Mouse (Mus musculus) intestine, embryonic 16.5 days (tissue): Measurements from ENCODE around the gene Krt6a. TPM values are rescaled to one million over a fixed set of nuclear protein-coding genes. Genes with fewer than 3 reads are reported as not detected.

Source experiments
- ATAC-seq: fragments of 200-750 bp; cut with Nextera tagmentation; 2 replicates; pipeline ENCODE4 v1.8.0; 2017; ENCODE audit warnings: moderate TSS enrichment, moderate library complexity
- H3K27ac ChIP-seq: fragments of 300-500 bp; sonication (generic); 2 replicates; pipeline ENCODE4 v1.5.1; 2014; ENCODE audit warnings: mild to moderate bottlenecking, low read length
- H3K27me3 ChIP-seq: fragments of 300-500 bp; sonication (generic); replicated peaks from 2 replicates; pipeline ENCODE4 v1.6.1; 2014; ENCODE audit warnings: low read length, control low read depth, mixed read lengths; ENCODE audit not compliant: control insufficient read depth, insufficient read depth
- H3K36me3 ChIP-seq: fragments of 300-500 bp; sonication (generic); 2 replicates; pipeline ENCODE4 v1.6.1; 2014; ENCODE audit warnings: low read length, control low read depth; ENCODE audit not compliant: control insufficient read depth, insufficient read depth
- H3K4me1 ChIP-seq: fragments of 300-500 bp; sonication (generic); 2 replicates; pipeline ENCODE4 v1.6.1; 2014; ENCODE audit warnings: low read length, control low read depth, mixed read lengths; ENCODE audit not compliant: control insufficient read depth, insufficient read depth
- H3K4me2 ChIP-seq: fragments of 300-500 bp; sonication (generic); 2 replicates; pipeline ENCODE4 v1.6.1; 2014; ENCODE audit warnings: low read depth, low read length, control low read depth
- H3K4me3 ChIP-seq: fragments of 300-500 bp; sonication (generic); 2 replicates; pipeline ENCODE4 v1.5.1; 2014; ENCODE audit warnings: mild to moderate bottlenecking, low read length
- H3K9ac ChIP-seq: fragments of 300-500 bp; sonication (generic); 2 replicates; pipeline ENCODE4 v1.6.1; 2014; ENCODE audit warnings: low read depth, low read length
- H3K9me3 ChIP-seq: fragments of 300-500 bp; sonication (generic); 2 replicates; pipeline ENCODE4 v1.6.1; 2016; ENCODE audit warnings: low read length, control low read depth; ENCODE audit not compliant: control insufficient read depth
- WGBS: fragments of 180-500 bp; shearing (Covaris S2); extraction: QIAGEN DNeasy Blood & Tissue Kit; methylation state at CpG from one replicate; pipeline ENCODE4 v1.1.7; 2014; 5-methylcytosine and 5-hydroxymethylcytosine counted together
- polyA plus RNA-seq: library from polyadenylated mRNA; unstranded; fragments of >200 nt; fragmentation: Nextera tagmentation; extraction: Ambion mirVana; gene quantifications from 2 replicates; pipeline ENCODE4 v1.2.1, GENCODE M21; 2015

Krt6a gene
- polyA plus RNA-seq = 0.07 and 0.39 TPM in 2 replicates

DNA sequence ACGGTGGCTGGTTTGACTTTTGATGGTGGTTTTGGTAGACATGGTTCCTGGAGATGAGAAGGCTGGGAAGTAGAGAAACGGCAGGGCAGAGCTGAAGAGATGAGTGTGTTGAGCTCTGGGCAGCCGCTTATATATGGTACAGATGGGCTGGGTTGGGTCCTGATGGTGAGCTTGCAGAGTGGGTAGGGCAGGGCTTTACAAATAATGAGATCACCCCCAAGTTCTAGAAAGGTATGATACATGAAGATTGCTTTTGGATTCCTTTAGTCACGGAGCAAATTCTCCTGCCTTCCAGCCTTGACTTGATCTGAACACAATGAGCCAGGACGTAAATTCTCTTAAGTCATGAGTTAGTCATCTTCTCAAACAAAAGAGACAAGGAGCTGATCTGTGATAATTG lies at the start of gene Krt6a:
Krt6a (minus strand) TSS at position 101 of the 400 bp plus-strand sequence.
- H3K4me1 ChIP-seq = no peaks in the 10 kb centered on the region
- no peak within 1 kb of the TSS for H3K9ac ChIP-seq
- WGBS = 76% methylated on average over 5 of the region's 5 CpGs
- no peak for ATAC-seq
- H3K4me2 ChIP-seq = no peak within 1 kb of the TSS
- no peaks in the 10 kb centered on the region for H3K27me3 ChIP-seq
- H3K27ac ChIP-seq = no peak within 1 kb of the TSS
- H3K9me3 ChIP-seq = no peaks in the 10 kb centered on the region
- H3K4me3 ChIP-seq = no peak within 1 kb of the TSS
- no peaks in the 10 kb centered on the region for H3K36me3 ChIP-seq

DNA sequence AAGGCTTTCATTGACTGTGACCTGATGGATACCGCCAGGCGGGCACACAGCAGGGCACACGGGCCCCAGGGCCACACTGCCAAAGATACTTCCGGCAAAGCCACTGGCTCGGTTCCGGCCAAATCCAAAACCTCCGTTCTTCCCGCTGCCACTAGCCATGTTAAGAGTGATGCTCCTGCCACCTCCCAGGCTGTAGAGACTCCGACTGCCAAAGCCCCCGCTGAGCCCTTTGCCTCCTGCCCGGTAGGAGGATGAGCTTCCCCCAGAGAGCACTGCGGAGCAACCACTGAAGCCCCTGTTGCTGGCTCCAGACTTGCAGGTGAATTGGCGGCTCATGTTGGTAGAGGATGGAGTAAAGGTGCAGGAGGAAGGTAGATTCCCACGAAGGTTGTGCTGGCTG lies 48.6 kb upstream of the Krt6a start, which contains the start of gene Krt71:
Krt71 (minus strand) TSS at position 399 of the 400 bp plus-strand sequence.
- Histone ChIP-seq H3K4me2 (no peak within 1 kb of the TSS), H3K36me3 (no peaks in the 10 kb centered on the region), H3K4me1 (no peaks in the 10 kb centered on the region), H3K27me3 (no peaks in the 10 kb centered on the region), H3K9ac (no peak within 1 kb of the TSS), H3K27ac (no peak within 1 kb of the TSS), H3K9me3 (no peaks in the 10 kb centered on the region), H3K4me3 (no peak within 1 kb of the TSS)
- ATAC-seq = no peak
- WGBS = 62% methylated on average over 14 of the region's 14 CpGs

DNA sequence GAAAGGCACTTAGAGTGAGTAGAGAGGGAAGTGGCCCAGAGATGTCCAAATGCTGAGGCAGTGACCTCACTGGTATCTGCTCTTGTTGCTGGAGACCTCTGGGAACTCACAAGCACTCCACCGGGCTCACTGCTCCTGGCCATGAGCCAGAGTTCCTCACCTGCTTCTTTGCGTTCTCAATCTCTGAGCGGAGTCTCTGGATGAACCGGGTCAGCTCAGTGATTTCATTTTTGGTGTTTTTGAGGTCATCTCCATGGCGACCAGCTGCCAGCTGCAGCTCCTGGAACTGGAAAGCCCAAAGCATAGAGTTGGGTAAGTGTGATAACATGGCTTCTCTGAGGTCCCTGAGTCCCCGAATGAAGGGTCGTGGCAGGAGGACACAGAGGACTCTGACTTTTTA lies 43.7 kb upstream of the Krt6a start:
- H3K4me3 ChIP-seq = no peak overlapping the region
- no peaks in the 10 kb centered on the region for H3K4me1 ChIP-seq
- no peak overlapping the region for H3K9ac ChIP-seq
- no peaks in the 10 kb centered on the region for H3K36me3 ChIP-seq
- no peak overlapping the region for H3K27ac ChIP-seq
- no peak for ATAC-seq
- no peaks in the 10 kb centered on the region for H3K9me3 ChIP-seq
- H3K27me3 ChIP-seq = no peaks in the 10 kb centered on the region
- WGBS = 58% methylated on average over 7 of the region's 7 CpGs
- H3K4me2 ChIP-seq = no peak overlapping the region

- H3K4me3 ChIP-seq = no peak overlapping the region
- no peaks in the 10 kb centered on the region for H3K27me3 ChIP-seq
- no peak for ATAC-seq
- no peak overlapping the region for H3K9ac ChIP-seq
- H3K9me3 ChIP-seq = no peaks in the 10 kb centered on the region
- no peaks in the 10 kb centered on the region for H3K4me1 ChIP-seq
- H3K27ac ChIP-seq = no peak overlapping the region
- no peaks in the 10 kb centered on the region for H3K36me3 ChIP-seq
- H3K4me2 ChIP-seq = no peak overlapping the region
These were observed 36.5 kb upstream of the Krt6a start for GRCm38 (mm10) chr15:101730653-101731052.

- H3K9ac ChIP-seq = no peak overlapping the region
- H3K4me3 ChIP-seq = no peak overlapping the region
- H3K36me3 ChIP-seq = no peaks in the 10 kb centered on the region
- no peak overlapping the region for H3K4me2 ChIP-seq
- no peak for ATAC-seq
- no peaks in the 10 kb centered on the region for H3K9me3 ChIP-seq
- 40% methylated on average over 5 of the region's 5 CpGs for WGBS
- no peak overlapping the region for H3K27ac ChIP-seq
- H3K27me3 ChIP-seq = no peaks in the 10 kb centered on the region; the same call in 1 of the 2 replicates
- no peaks in the 10 kb centered on the region for H3K4me1 ChIP-seq
These were observed 30.6 kb upstream of the Krt6a start for GRCm38 (mm10) chr15:101724686-101725085.

- H3K27ac ChIP-seq = no peak overlapping the region
- WGBS = 74% methylated on average over 3 of the region's 3 CpGs
- no peaks in the 10 kb centered on the region for H3K27me3 ChIP-seq
- no peak for ATAC-seq
- no peak overlapping the region for H3K9ac ChIP-seq
- H3K9me3 ChIP-seq = no peaks in the 10 kb centered on the region
- H3K36me3 ChIP-seq = no peaks in the 10 kb centered on the region
- H3K4me1 ChIP-seq = no peaks in the 10 kb centered on the region
- no peak overlapping the region for H3K4me3 ChIP-seq
- no peak overlapping the region for H3K4me2 ChIP-seq
These were observed 21.7 kb upstream of the Krt6a start for GRCm38 (mm10) chr15:101715831-101716230.

GRCm38 (mm10) chr15:101714356-101714755 lies 20.2 kb upstream of the Krt6a start:
- no peak overlapping the region for H3K4me3 ChIP-seq
- no peak overlapping the region for H3K4me2 ChIP-seq
- no peak overlapping the region for H3K9ac ChIP-seq
- H3K27ac ChIP-seq = no peak overlapping the region
- H3K36me3 ChIP-seq = no peaks in the 10 kb centered on the region
- WGBS = 51% methylated on average over 5 of the region's 5 CpGs
- H3K4me1 ChIP-seq = no peaks in the 10 kb centered on the region
- no peak for ATAC-seq
- H3K27me3 ChIP-seq = no peaks in the 10 kb centered on the region
- no peaks in the 10 kb centered on the region for H3K9me3 ChIP-seq

GRCm38 (mm10) chr15:101713731-101714130 lies 19.6 kb upstream of the Krt6a start:
- Histone ChIP-seq H3K4me3 (no peak overlapping the region), H3K9me3 (no peaks in the 10 kb centered on the region), H3K27me3 (no peaks in the 10 kb centered on the region), H3K4me1 (no peaks in the 10 kb centered on the region), H3K27ac (no peak overlapping the region), H3K4me2 (no peak overlapping the region), H3K36me3 (no peaks in the 10 kb centered on the region), H3K9ac (no peak overlapping the region)
- WGBS = 64% methylated on average over 8 of the region's 8 CpGs
- no peak for ATAC-seq

DNA sequence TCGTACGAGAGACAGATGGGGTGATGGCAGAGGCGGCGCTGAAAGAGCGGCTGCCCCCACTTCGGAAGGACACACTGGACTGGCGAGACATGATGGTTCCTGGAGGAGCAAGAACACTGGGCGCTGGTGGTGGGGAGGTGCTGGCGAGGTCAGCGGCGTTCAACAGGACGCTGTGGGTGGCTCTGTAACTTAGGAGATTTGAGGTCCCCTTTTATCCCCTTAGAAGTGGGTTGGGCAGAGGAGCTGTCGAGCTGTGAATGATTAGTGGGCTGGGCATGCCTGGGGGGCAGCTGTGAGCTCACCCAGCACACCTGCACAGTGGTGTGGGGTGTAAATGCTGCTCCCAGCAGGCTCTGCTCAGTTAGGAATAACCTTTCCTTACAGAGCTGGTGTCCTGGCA lies 18.6 kb upstream of the Krt6a start, which contains the start of gene Krt5:
Krt5 (minus strand) TSS at position 179 of the 400 bp plus-strand sequence.
- Histone ChIP-seq H3K27ac (no peak within 1 kb of the TSS), H3K4me3 (no peak within 1 kb of the TSS), H3K9ac (no peak within 1 kb of the TSS), H3K36me3 (no peaks in the 10 kb centered on the region), H3K4me1 (no peaks in the 10 kb centered on the region), H3K27me3 (no peaks in the 10 kb centered on the region), H3K4me2 (no peak within 1 kb of the TSS), H3K9me3 (no peaks in the 10 kb centered on the region)
- ATAC-seq = no peak
- 64% methylated on average over 13 of the region's 13 CpGs for WGBS

DNA sequence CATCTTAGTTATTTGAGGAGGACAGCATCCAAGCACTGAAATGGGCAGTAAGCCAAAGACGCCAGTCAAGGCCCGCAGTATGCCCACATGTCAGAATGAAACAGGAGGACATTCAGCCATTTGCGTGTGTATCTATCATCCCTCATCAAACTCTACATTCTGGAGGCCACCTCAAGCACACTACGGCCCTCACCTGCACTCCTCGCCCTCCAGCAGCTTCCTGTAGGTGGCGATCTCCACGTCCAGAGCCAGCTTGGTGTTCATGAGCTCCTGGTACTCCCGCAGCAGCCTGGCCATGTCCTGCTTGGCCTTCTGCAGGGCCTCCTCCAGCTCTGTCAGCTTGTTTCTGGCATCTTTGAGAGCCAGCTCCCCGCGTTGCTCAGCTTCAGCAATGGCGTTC lies 14.6 kb upstream of the Krt6a start:
- Histone ChIP-seq H3K27ac (no peak overlapping the region), H3K4me2 (no peak overlapping the region), H3K4me1 (no peaks in the 10 kb centered on the region), H3K9me3 (no peaks in the 10 kb centered on the region), H3K4me3 (no peak overlapping the region), H3K36me3 (no peaks in the 10 kb centered on the region), H3K27me3 (no peaks in the 10 kb centered on the region), H3K9ac (no peak overlapping the region)
- no peak for ATAC-seq
- WGBS = 70% methylated on average over 11 of the region's 11 CpGs
